Mouse (Mus musculus): Measurements from ENCODE around the gene Efna4.

Efna4 gene

GRCm38 (mm10) chr3:89337721-89338578, at the start of gene Efna4:
Efna4 (minus strand) TSS chr3:89338028.
- no peak for DNase-seq

- no peak for DNase-seq
Measured at GRCm38 (mm10) chr3:89386438-89387420, 48.9 kb upstream of the Efna4 start.

- no peak for DNase-seq
Measured at GRCm38 (mm10) chr3:89385451-89385850, 47.6 kb upstream of the Efna4 start.

GRCm38 (mm10) chr3:89384331-89385076, 46.7 kb upstream of the Efna4 start:
- no peak for DNase-seq

- DNase-seq: no peak
Measured at GRCm38 (mm10) chr3:89383651-89384255, 45.9 kb upstream of the Efna4 start.

GRCm38 (mm10) chr3:89382950-89383349, 45.1 kb upstream of the Efna4 start:
- DNase-seq: no peak

- DNase-seq: no peak
Measured at GRCm38 (mm10) chr3:89382033-89382882, 44.4 kb upstream of the Efna4 start.

- no peak for DNase-seq
Measured at GRCm38 (mm10) chr3:89381233-89381632, 43.4 kb upstream of the Efna4 start.

GRCm38 (mm10) chr3:89380711-89381110, 42.9 kb upstream of the Efna4 start:
- no peak for DNase-seq

- no peak for DNase-seq
Measured at GRCm38 (mm10) chr3:89380291-89380690, 42.5 kb upstream of the Efna4 start.

- DNase-seq: no peak
Measured at GRCm38 (mm10) chr3:89379388-89380131, 41.7 kb upstream of the Efna4 start.

- peak; percentile 62 for DNase-seq
Measured at GRCm38 (mm10) chr3:89378394-89379067, 40.7 kb upstream of the Efna4 start.

- no peak for DNase-seq
Measured at GRCm38 (mm10) chr3:89377831-89378230, 40.0 kb upstream of the Efna4 start.

GRCm38 (mm10) chr3:89373581-89374231, 35.9 kb upstream of the Efna4 start:
- no peak for DNase-seq

- no peak for DNase-seq
Measured at GRCm38 (mm10) chr3:89367338-89367737, 29.5 kb upstream of the Efna4 start.

GRCm38 (mm10) chr3:89365486-89366414, 27.9 kb upstream of the Efna4 start:
- DNase-seq: no peak

- DNase-seq: no peak
Measured at GRCm38 (mm10) chr3:89365153-89365485, 27.3 kb upstream of the Efna4 start, which contains the start of gene Dcst1. Dcst1 (minus strand) TSS chr3:89365253.

- no peak for DNase-seq
Measured at GRCm38 (mm10) chr3:89364631-89365030, 26.8 kb upstream of the Efna4 start.
